Mouse (Mus musculus): Measurements from ENCODE around the gene 4930544D05Rik.

DNA sequence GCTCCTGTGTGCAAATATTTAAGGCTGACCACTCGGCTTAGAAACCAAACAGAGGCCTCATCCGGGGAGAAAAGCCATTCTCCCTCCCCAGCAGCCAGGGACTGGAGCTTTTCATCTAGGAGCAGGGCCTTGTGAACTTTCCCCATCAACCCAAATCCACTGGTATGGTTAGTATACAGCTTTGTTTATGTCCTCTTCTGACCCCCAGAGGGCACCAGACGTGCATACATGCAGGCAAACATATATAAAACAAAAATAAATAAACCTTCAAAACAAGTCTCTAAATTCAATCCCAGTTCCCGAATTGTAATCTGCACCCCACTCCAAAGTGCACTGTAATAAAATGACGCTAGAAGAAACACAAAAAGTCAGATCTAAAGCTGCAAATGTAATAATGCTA, 13.9 kb downstream of the 4930544D05Rik start:
- TF ChIP-seq CTCF (IDR thresholded peaks at IDR 0.05; ENCODE audit: borderline replicate concordance, insufficient read depth, low read length) (no peak), POLR2A (IDR thresholded peaks at IDR 0.05; ENCODE audit: low read depth, low read length) (no peak)
